Mouse (Mus musculus): ENCODE measurements around the gene Eps8.

Eps8 gene

GRCm38 (mm10) chr6:137525769-137526168, 128.9 kb downstream of the Eps8 start:
- no peak for DNase-seq (ENCODE audit: extremely low spot score, low spot score)

DNA sequence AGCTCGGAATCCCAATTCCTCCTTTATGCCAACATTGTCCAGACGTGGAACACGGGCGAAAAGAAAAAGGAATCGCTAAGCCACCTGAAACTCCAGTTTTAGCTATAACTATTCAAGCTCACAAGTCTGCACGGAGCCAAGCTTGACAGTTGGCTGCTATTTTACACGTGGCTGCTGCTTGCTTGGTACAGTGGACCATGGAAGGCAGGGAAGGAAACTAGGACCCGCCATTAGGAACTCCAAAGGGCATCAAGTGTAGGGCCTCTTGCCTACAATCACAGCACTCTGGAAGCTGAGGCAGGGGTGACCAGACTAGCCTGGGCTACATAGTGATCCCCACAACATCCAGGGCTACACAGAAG, 134.4 kb downstream of the Eps8 start:
- no peak for DNase-seq (ENCODE audit: extremely low spot score, low spot score)

- no peak for DNase-seq (ENCODE audit: extremely low spot score, low spot score)
Observed at GRCm38 (mm10) chr6:137519529-137520342, 134.9 kb downstream of the Eps8 start.

DNA sequence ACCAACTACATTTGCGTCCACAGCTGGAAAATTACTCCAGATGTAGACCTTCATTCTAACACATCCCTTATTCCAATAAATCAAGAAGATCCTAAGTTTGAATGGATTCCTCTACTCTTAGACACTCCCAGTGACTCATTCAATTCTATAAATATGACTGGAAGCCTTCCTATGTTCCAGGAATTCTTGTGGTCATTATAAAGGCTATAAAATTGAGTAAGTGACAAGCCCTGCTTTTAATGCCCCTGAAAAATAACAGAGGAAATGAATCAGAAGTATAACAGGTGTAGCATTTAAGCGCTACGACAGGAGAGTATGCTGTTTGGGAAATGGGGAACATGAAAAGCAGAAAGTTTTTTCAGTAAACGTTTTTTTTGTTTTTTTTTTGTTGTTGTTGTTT, 139.8 kb downstream of the Eps8 start:
- DNase-seq (ENCODE audit: extremely low spot score, low spot score), result no peak

DNA sequence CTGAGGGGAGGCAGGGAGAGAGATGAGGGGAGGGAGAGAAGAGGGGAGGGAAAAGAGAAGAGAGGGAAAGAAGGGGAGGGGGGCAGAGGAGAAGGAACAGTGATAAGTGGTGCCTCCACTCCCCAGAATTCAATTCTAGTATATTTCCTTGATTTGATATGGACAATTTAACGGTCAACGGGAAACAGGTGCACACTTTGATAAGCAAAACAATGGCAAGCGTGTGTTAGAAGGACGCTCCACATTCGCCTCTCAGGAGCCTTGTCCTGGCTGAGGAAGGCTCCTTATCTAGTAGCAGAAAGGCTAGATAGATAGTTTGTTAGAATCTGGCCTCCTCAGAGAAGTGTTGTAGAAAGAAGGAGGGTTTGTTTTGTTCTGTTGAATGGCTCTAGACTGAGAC, 141.9 kb downstream of the Eps8 start:
- no peak for DNase-seq (ENCODE audit: extremely low spot score, low spot score)

DNA sequence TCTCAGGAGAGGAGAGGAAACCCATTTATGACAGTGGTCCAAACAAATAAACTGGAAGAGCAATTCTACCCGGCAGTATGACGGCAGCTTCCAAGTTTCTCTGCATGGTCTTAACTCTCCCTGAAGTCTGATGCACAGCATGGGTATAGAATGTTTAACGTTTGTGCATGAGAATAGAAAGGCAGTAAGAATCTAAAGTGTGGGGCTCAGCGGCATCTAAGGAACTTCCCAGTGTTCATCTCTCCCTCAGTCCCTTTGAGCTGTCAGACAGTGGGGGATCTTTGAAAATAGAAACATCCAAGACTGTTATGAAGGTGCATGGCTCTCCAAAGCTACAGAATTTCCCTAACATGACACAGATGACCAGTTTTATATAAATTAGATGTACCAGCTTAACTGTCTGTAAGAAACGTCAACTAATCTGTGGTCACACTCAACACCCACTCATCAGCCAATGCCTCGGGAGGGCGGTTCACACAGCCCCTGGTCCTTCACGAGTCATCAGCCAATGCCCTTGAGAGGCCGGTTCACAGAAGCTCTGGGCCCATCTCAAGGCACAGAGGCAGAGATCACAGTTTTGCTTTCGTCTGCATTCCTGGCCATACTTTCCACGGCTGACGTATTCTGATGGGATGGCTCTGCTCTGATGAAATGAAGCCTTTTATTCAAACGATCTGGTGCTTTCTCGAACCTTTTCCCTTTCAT, 145.2 kb downstream of the Eps8 start:
- DNase-seq (ENCODE audit: extremely low spot score, low spot score), result no peak

GRCm38 (mm10) chr6:137508936-137509335, 145.7 kb downstream of the Eps8 start:
- no peak for DNase-seq (ENCODE audit: extremely low spot score, low spot score)

DNA sequence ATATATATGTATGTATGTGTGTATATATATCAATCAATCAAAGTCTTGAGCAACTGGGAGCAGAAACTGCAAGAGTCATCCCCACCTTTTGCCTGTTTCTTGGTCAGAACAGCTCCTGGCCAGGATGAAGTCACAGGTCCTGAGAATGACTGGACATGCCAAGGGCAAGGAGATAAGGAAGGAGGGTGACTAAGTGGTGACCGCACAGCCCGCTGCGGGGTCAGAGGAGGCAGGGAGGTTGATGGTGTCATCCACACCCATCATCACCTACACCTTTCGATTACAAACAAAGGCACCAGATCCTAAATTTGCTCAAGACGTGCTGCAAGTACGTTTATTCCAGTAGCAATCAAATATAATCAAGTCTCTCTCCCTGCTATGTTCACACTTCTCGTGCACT, 148.1 kb downstream of the Eps8 start:
- DNase-seq (ENCODE audit: extremely low spot score, low spot score), result no peak

DNA sequence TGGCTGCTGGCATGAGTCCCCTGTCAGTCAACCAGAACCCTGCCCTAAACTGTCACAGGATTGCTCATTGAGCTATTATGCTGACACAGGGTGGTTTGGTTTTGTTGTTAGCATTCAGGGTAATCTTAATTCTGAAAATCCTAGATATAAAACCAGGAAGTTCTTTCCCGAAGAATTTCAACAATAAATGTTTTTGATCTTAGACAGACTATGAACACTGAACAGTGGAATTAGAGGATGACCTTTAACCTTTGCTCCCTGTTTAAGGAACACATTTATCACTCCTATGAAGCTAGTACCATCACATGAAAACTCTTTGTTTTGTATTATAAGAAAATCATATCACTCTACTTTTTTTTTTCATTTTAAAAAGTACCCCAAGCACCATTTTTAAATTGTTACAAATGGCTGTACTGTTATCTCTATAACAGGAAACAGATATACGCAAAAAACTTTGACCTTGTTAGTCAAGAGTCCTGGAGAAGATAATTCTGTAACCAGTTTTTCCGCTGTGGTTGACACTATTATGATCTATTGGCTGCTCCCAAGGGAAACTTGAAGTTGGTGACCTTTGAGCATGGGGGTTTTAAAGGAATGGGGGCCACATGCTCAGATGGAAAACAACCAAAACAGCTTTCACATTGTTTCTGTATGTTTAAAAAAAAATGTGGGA, 149.0 kb downstream of the Eps8 start:
- no peak for DNase-seq (ENCODE audit: extremely low spot score, low spot score)

DNA sequence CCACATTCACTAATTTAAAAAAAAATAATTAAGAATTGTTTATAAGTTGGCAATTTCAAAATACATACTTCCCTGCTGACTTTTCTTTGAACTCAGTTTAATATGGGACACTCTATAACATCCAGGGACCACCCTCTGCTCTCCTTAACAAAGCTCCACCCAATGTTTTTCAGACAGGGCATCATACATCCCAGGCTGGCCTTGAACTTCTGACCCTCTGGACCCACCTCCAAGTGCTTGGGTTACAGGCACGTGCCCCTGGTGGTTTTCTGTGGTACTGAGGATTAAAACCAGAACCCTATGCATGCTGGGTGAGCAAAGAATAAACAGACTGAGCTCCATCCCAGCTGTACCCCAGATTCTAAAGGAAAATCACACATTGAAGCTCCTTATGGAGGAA, 150.6 kb downstream of the Eps8 start:
- DNase-seq (ENCODE audit: extremely low spot score, low spot score), result no peak

DNA sequence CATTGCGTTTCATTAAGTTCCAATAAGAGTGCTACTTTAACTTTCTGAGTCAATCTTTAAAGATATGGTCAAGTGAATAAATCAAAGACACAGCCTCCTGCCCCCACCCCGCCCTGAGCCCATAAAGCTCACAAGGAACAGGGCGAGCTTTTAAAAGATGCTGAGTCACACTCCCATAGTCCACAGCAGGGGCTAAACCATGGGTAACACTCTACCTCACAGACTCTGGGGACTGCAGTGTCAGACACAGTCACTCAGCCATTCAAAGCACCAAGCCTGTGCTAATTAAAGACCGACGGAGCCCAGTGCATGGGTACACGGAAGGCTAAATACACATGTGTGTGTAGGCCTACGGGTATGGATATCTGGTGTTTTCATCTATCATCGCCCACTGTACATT, 151.2 kb downstream of the Eps8 start:
- no peak for DNase-seq (ENCODE audit: extremely low spot score, low spot score)

- no peak for DNase-seq (ENCODE audit: extremely low spot score, low spot score)
Observed at GRCm38 (mm10) chr6:137503009-137503408, 151.7 kb downstream of the Eps8 start.

DNA sequence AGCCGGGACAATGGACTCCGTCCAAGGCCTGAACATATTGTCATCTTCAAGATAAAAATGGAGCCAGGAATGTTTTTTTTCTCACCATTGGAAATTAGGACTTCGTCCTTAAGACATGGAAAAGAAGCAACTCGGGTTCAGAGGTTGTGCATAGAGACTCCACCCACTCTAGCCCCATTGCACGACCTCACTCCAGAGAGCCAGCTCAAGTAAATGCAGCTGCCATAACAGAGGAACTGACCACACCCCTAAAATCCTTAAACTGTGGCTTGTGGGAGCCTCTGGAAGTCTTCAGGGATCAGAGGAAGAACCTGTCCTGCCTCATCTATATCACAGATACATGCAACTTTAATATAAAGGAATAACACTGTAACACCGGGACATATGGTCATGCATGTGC, 155.9 kb downstream of the Eps8 start:
- no peak for DNase-seq (ENCODE audit: extremely low spot score, low spot score)

DNA sequence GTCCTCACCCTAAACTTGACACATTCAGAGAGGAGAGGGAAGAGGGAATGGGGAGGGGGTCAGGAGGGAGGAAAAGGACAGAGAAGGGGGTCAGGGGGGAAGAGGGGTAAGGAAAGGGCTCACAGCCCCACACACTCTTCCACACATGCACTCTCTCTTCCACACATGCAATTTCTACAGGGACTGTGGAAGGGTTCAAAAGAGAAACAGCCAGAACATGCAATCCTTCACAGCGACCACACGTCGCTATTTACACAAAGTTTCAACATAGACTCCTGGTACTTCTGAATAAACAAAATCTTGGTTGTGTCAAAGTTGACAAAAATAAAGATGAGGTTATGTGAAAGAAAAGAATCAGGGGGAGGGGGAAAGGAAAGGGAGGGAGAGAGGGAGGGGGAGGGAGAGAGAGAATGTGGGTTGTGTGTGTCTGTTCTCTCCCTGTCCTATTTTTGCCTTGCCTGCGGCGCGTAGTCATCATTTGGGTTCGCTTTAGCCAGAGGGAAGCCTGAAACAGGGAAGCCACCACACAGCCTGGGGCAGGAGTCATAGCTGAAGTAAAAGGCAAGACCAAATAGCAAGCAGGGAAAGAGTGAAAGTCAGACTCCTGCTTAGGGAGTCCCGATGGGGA, 157.4 kb downstream of the Eps8 start:
- no peak for DNase-seq (ENCODE audit: extremely low spot score, low spot score)

- DNase-seq (ENCODE audit: extremely low spot score, low spot score), result no peak
Observed at GRCm38 (mm10) chr6:137496562-137496961, 158.1 kb downstream of the Eps8 start.

GRCm38 (mm10) chr6:137495233-137495632, 159.4 kb downstream of the Eps8 start:
- no peak for DNase-seq (ENCODE audit: extremely low spot score, low spot score)

- DNase-seq (ENCODE audit: extremely low spot score, low spot score), result no peak
Observed at GRCm38 (mm10) chr6:137494801-137495200, 159.9 kb downstream of the Eps8 start.

DNA sequence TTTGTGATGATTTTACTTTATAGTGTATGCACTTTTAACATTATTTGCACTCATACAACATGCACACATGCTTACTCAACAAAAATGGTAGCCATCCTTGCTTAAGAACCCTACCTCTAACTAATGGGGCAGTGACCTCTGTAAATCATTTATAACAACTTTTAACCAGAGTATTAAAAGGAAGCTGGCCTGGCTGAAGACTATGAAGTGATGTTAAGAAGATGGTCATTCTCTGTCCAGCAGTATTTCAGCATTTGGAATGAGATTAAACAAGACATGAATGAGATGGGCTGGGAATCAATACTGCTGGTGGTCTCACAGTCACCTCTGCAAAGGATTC, 160.6 kb downstream of the Eps8 start:
- no peak for DNase-seq (ENCODE audit: extremely low spot score, low spot score)

GRCm38 (mm10) chr6:137493211-137494135, 161.2 kb downstream of the Eps8 start:
- DNase-seq (ENCODE audit: extremely low spot score, low spot score), result no peak

DNA sequence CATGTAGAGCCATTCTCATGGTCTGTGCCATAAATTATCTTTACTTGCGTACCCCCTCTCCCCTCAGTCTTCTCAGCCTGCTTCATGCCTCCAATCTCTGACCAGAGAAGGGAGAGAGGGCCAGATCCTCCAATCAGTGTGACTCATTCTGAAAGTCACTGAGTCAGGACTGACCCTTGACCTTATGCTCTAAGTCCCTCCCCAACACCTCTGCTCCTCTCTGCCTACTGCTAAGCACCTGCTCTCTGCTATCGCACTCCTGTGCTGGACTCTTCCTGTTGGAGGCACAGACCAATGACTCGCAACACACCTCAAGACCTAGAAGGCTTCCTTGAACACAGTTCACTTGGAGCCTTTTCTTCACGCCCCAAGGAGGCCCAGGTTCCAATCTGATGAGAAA, 162.1 kb downstream of the Eps8 start:
- DNase-seq (ENCODE audit: extremely low spot score, low spot score), result no peak

GRCm38 (mm10) chr6:137491659-137492058, 163.0 kb downstream of the Eps8 start:
- DNase-seq (ENCODE audit: extremely low spot score, low spot score), result no peak
